Mouse (Mus musculus) embryonic facial prominence, embryonic 13.5 days (tissue): ENCODE data around the gene Tipin. TPM values are rescaled to one million over a fixed set of nuclear protein-coding genes. Genes with fewer than 3 reads are reported as not detected.

Experiments
- ATAC-seq: fragments of 200-750 bp; cut with Nextera tagmentation; 2 replicates; pipeline ENCODE4 v1.8.0; 2017; ENCODE audit warnings: low read depth; ENCODE audit not compliant: insufficient number of reproducible peaks, insufficient read depth, low FRiP score, low TSS enrichment
- H3K27ac ChIP-seq: fragments of 300-500 bp; sonication (generic); 2 replicates; pipeline ENCODE4 v1.5.1; 2015; ENCODE audit warnings: moderate library complexity, mild to moderate bottlenecking, inconsistent platforms
- H3K27me3 ChIP-seq: fragments of 300-500 bp; sonication (generic); 2 replicates; pipeline ENCODE4 v1.6.1; 2015; ENCODE audit warnings: mild to moderate bottlenecking, inconsistent platforms
- H3K36me3 ChIP-seq: fragments of 300-500 bp; sonication (generic); 2 replicates; pipeline ENCODE4 v1.6.1; 2015; ENCODE audit warnings: mild to moderate bottlenecking, inconsistent platforms
- H3K4me1 ChIP-seq: fragments of 300-500 bp; sonication (generic); 2 replicates; pipeline ENCODE4 v1.6.1; 2015; ENCODE audit warnings: inconsistent platforms
- H3K4me2 ChIP-seq: fragments of 300-500 bp; sonication (generic); 2 replicates; pipeline ENCODE4 v1.6.1; 2015; ENCODE audit warnings: moderate library complexity, mild to moderate bottlenecking, inconsistent platforms
- H3K4me3 ChIP-seq: fragments of 300-500 bp; sonication (generic); 2 replicates; pipeline ENCODE4 v1.5.1; 2015; ENCODE audit warnings: mild to moderate bottlenecking, inconsistent platforms
- H3K9ac ChIP-seq: fragments of 300-500 bp; sonication (generic); 2 replicates; pipeline ENCODE4 v1.6.1; 2015; ENCODE audit warnings: mild to moderate bottlenecking, inconsistent platforms
- H3K9me3 ChIP-seq: fragments of 300-500 bp; sonication (generic); 2 replicates; pipeline ENCODE4 v1.6.1; 2016; ENCODE audit warnings: inconsistent platforms
- WGBS: fragments of 180-500 bp; shearing (Covaris S2); methylation state at CpG from one replicate; pipeline ENCODE4 v1.1.7; 2015; ENCODE audit warnings: mixed read lengths; 5-methylcytosine and 5-hydroxymethylcytosine counted together
- polyA plus RNA-seq: library from polyadenylated mRNA; unstranded; fragments of >200 nt; fragmentation: Nextera tagmentation; extraction: Ambion mirVana; gene quantifications from 2 replicates; pipeline ENCODE4 v1.2.1, GENCODE M21; 2015

Gene Tipin
- polyA plus RNA-seq, 1 experiment from 2014 or later = 245 TPM

DNA sequence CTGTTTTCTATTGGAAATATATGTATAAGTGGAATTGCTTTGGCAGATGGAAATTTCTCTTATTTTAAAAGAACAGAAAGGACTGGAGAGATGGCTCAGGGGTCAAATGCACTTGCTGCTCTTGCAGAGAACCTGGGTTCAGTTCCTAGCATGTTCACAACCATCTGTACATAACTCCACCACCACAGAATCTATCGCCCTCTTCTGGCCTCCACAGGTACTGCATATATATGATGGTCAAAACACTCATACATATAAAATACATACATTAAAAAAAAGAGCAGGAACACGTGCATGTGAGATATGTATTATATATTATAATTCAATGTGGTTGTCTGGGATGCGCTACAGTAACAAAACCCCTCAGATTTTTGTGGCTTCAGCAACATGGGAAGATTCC, 69.8 kb downstream of the Tipin start:
- H3K4me2 ChIP-seq = no peak overlapping the region
- H3K27me3 ChIP-seq = no peaks in the 10 kb centered on the region
- no peaks in the 10 kb centered on the region for H3K4me1 ChIP-seq
- WGBS = 36% methylated on average over 3 of the region's 3 CpGs
- no peak overlapping the region for H3K27ac ChIP-seq
- no peaks in the 10 kb centered on the region for H3K36me3 ChIP-seq
- ATAC-seq = no peak
- no peaks in the 10 kb centered on the region for H3K9me3 ChIP-seq
- no peak overlapping the region for H3K4me3 ChIP-seq
- no peak overlapping the region for H3K9ac ChIP-seq

Other genes starting within 250 kb of the Tipin start
- gene Lctl, start 164.4 kb upstream of the Tipin start, polyA plus RNA-seq = not detected in 2 replicates
- 21.9 and 22.7 TPM in 2 replicates for gene Zwilch, start 108.5 kb upstream of the Tipin start, polyA plus RNA-seq
- gene Rpl4, start 108.2 kb upstream of the Tipin start, polyA plus RNA-seq = 1,232 and 1,302 TPM in 2 replicates
- 33.1 and 36.8 TPM in 2 replicates for gene Snapc5, start 102.3 kb upstream of the Tipin start, polyA plus RNA-seq
- 3.5 and 5.5 TPM in 2 replicates for gene Uchl4, start 46.4 kb upstream of the Tipin start, polyA plus RNA-seq
- 82.8 and 87.1 TPM in 2 replicates for gene Map2k1, start 27.9 kb upstream of the Tipin start, polyA plus RNA-seq
- 19.4 and 20.7 TPM in 2 replicates for gene Dis3l, start 59.7 kb downstream of the Tipin start, polyA plus RNA-seq
- 1.8 and 2.0 TPM in 2 replicates for gene Megf11, start 104.0 kb downstream of the Tipin start, polyA plus RNA-seq